Mouse (Mus musculus) forebrain, embryonic 12.5 days (tissue): ENCODE results near the gene Zic4. TPM values are rescaled to one million over a fixed set of nuclear protein-coding genes. Genes with fewer than 3 reads are reported as not detected.

Experiments used
- ATAC-seq: fragments of 200-750 bp; cut with Nextera tagmentation; 2 replicates; pipeline ENCODE4 v1.8.0; 2017; ENCODE audit warnings: moderate TSS enrichment; ENCODE audit not compliant: low FRiP score
- H3K27ac ChIP-seq: fragments of 300-500 bp; sonication (generic); 2 replicates; pipeline ENCODE4 v1.5.1; 2016; ENCODE audit warnings: mild to moderate bottlenecking
- H3K27me3 ChIP-seq: fragments of 300-500 bp; sonication (generic); 2 replicates; pipeline ENCODE4 v1.6.1; 2016; ENCODE audit warnings: mild to moderate bottlenecking
- H3K36me3 ChIP-seq: fragments of 300-500 bp; sonication (generic); replicated peaks from 2 replicates; pipeline ENCODE4 v1.6.1; 2016; ENCODE audit warnings: mild to moderate bottlenecking
- H3K4me1 ChIP-seq: fragments of 300-500 bp; sonication (generic); 2 replicates; pipeline ENCODE4 v1.6.1; 2016
- H3K4me2 ChIP-seq: fragments of 300-500 bp; sonication (generic); 2 replicates; pipeline ENCODE4 v1.6.1; 2016; ENCODE audit warnings: mild to moderate bottlenecking, moderate library complexity
- H3K4me3 ChIP-seq: fragments of 300-500 bp; sonication (generic); replicated peaks from 2 replicates; pipeline ENCODE4 v1.5.1; 2016; ENCODE audit warnings: mild to moderate bottlenecking
- H3K9ac ChIP-seq: fragments of 300-500 bp; sonication (generic); 2 replicates; pipeline ENCODE4 v1.6.1; 2016; ENCODE audit warnings: mild to moderate bottlenecking
- H3K9me3 ChIP-seq: fragments of 300-500 bp; sonication (generic); 2 replicates; pipeline ENCODE4 v1.6.1; 2016
- WGBS: fragments of 180-500 bp; shearing (Covaris S2); methylation state at CpG from one replicate; pipeline ENCODE4 v1.1.7; 2016; 5-methylcytosine and 5-hydroxymethylcytosine counted together
- polyA plus RNA-seq: library from polyadenylated mRNA; unstranded; fragments of >200 nt; fragmentation: Nextera tagmentation; extraction: Ambion mirVana; gene quantifications from 2 replicates; pipeline ENCODE4 v1.2.1, GENCODE M21; 2016

Gene Zic4
- 56.4 and 60.5 TPM in 2 replicates for polyA plus RNA-seq

- Histone ChIP-seq H3K27me3 (peaks cover 42% of the 10 kb centered on the region), H3K9ac (peak within 1 kb of the TSS; percentile 94), H3K4me2 (peak within 1 kb of the TSS; percentile 58), H3K9me3 (no peaks in the 10 kb centered on the region), H3K27ac (peak within 1 kb of the TSS; percentile 97), H3K36me3 (peaks cover 15% of the 10 kb centered on the region), H3K4me1 (peaks cover 14% of the 10 kb centered on the region), H3K4me3 (peak within 1 kb of the TSS; percentile 79)
- ATAC-seq = peak; percentile 72
- under 1% methylated on average over 45 of the region's 45 CpGs for WGBS
These were observed at the start of gene Zic4 for GRCm38 (mm10) chr9:91361856-91362601. Zic4 (plus strand) TSS chr9:91362413.

- no peak overlapping the region for H3K4me3 ChIP-seq
- H3K4me2 ChIP-seq = no peak overlapping the region
- H3K9ac ChIP-seq = no peak overlapping the region
- H3K36me3 ChIP-seq = no peaks in the 10 kb centered on the region
- peaks cover 24% of the 10 kb centered on the region for H3K27me3 ChIP-seq
- peaks cover 6% of the 10 kb centered on the region for H3K4me1 ChIP-seq
- ATAC-seq = no peak
- no peak overlapping the region for H3K27ac ChIP-seq
- 79% methylated on average over 2 of the region's 2 CpGs for WGBS
- H3K9me3 ChIP-seq = no peaks in the 10 kb centered on the region
These were observed 14.6 kb upstream of the Zic4 start for GRCm38 (mm10) chr9:91347591-91347990.

GRCm38 (mm10) chr9:91348746-91349145, 13.5 kb upstream of the Zic4 start:
- no peak for ATAC-seq
- H3K4me3 ChIP-seq = 0 out of 2 replicates have a peak overlapping the region, but pooled peaks have one; percentile 10
- no peaks in the 10 kb centered on the region for H3K36me3 ChIP-seq
- peaks cover 32% of the 10 kb centered on the region for H3K27me3 ChIP-seq
- peaks cover 11% of the 10 kb centered on the region for H3K4me1 ChIP-seq
- WGBS = 53% methylated on average over 1 of the region's 1 CpGs
- H3K4me2 ChIP-seq = peak overlapping the region; percentile 24; the same call in 1 of the 2 replicates
- H3K27ac ChIP-seq = no peak overlapping the region
- H3K9ac ChIP-seq = 0 out of 2 replicates have a peak overlapping the region, but pooled peaks have one; percentile 17
- no peaks in the 10 kb centered on the region for H3K9me3 ChIP-seq

- WGBS = 2% methylated on average over 16 of the region's 16 CpGs
- H3K9me3 ChIP-seq = no peaks in the 10 kb centered on the region
These were observed 11.9 kb upstream of the Zic4 start for GRCm38 (mm10) chr9:91350211-91350791.

GRCm38 (mm10) chr9:91350861-91351291, 11.3 kb upstream of the Zic4 start:
- Histone ChIP-seq H3K9me3 (no peaks in the 10 kb centered on the region), H3K36me3 (no peaks in the 10 kb centered on the region), H3K4me1 (peaks cover 28% of the 10 kb centered on the region), H3K27ac (peak overlapping the region; percentile 84), H3K4me3 (peak overlapping the region; percentile 34), H3K4me2 (peak overlapping the region; percentile 55), H3K27me3 (peaks cover 50% of the 10 kb centered on the region), H3K9ac (peak overlapping the region; percentile 56)
- 1% methylated on average over 14 of the region's 14 CpGs for WGBS
- peak; percentile 49 for ATAC-seq

More at GRCm38 (mm10) chr9:91350211-91350791, 11.9 kb upstream of the Zic4 start:
- Histone ChIP-seq H3K4me3 (peak overlapping the region; percentile 34), H3K4me2 (peak overlapping the region; percentile 55), H3K27ac (peak overlapping the region; percentile 84), H3K27me3 (peaks cover 48% of the 10 kb centered on the region), H3K4me1 (peaks cover 26% of the 10 kb centered on the region), H3K36me3 (no peaks in the 10 kb centered on the region), H3K9ac (peak overlapping the region; percentile 56)
- ATAC-seq = no peak

GRCm38 (mm10) chr9:91351361-91351760, 10.9 kb upstream of the Zic4 start:
- 5% methylated on average over 5 of the region's 5 CpGs for WGBS
- H3K36me3 ChIP-seq = no peaks in the 10 kb centered on the region
- peaks cover 28% of the 10 kb centered on the region for H3K4me1 ChIP-seq
- peak overlapping the region; percentile 34 for H3K4me3 ChIP-seq
- H3K4me2 ChIP-seq = peak overlapping the region; percentile 55
- peak overlapping the region; percentile 56 for H3K9ac ChIP-seq
- peaks cover 52% of the 10 kb centered on the region for H3K27me3 ChIP-seq
- ATAC-seq = no peak
- H3K27ac ChIP-seq = peak overlapping the region; percentile 84
- no peaks in the 10 kb centered on the region for H3K9me3 ChIP-seq

- H3K4me3 ChIP-seq = peak overlapping the region; percentile 34
- peak overlapping the region; percentile 89 for H3K27ac ChIP-seq
- peak overlapping the region; percentile 64 for H3K9ac ChIP-seq
- H3K36me3 ChIP-seq = no peaks in the 10 kb centered on the region
- no peaks in the 10 kb centered on the region for H3K9me3 ChIP-seq
- peak overlapping the region; percentile 55 for H3K4me2 ChIP-seq
- peaks cover 28% of the 10 kb centered on the region for H3K4me1 ChIP-seq
- peaks cover 53% of the 10 kb centered on the region for H3K27me3 ChIP-seq
- no peak for ATAC-seq
- WGBS = 4% methylated on average over 13 of the region's 13 CpGs
These were observed 10.2 kb upstream of the Zic4 start for GRCm38 (mm10) chr9:91351961-91352411.

- peak overlapping the region; percentile 34 for H3K4me3 ChIP-seq
- peak overlapping the region; percentile 55 for H3K4me2 ChIP-seq
- peaks cover 30% of the 10 kb centered on the region for H3K4me1 ChIP-seq
- peaks cover 55% of the 10 kb centered on the region for H3K27me3 ChIP-seq
- H3K9me3 ChIP-seq = no peaks in the 10 kb centered on the region
- no peaks in the 10 kb centered on the region for H3K36me3 ChIP-seq
- 3% methylated on average over 15 of the region's 15 CpGs for WGBS
- ATAC-seq = no peak
- peak overlapping the region; percentile 89 for H3K27ac ChIP-seq
- H3K9ac ChIP-seq = peak overlapping the region; percentile 64
These were observed 9.4 kb upstream of the Zic4 start for GRCm38 (mm10) chr9:91352786-91353185.

- peaks cover 32% of the 10 kb centered on the region for H3K4me1 ChIP-seq
- H3K9me3 ChIP-seq = no peaks in the 10 kb centered on the region
- peaks cover 57% of the 10 kb centered on the region for H3K27me3 ChIP-seq
- WGBS = 5% methylated on average over 37 of the region's 37 CpGs
- peak overlapping the region; percentile 34 for H3K4me3 ChIP-seq
- H3K4me2 ChIP-seq = peak overlapping the region; percentile 55
- H3K9ac ChIP-seq = peak overlapping the region; percentile 64
- no peaks in the 10 kb centered on the region for H3K36me3 ChIP-seq
- H3K27ac ChIP-seq = peak overlapping the region; percentile 89
- no peak for ATAC-seq
These were observed 8.4 kb upstream of the Zic4 start for GRCm38 (mm10) chr9:91353551-91354433.

- H3K4me2 ChIP-seq = peak overlapping the region; percentile 55
- no peaks in the 10 kb centered on the region for H3K9me3 ChIP-seq
- peak overlapping the region; percentile 34 for H3K4me3 ChIP-seq
- ATAC-seq = no peak
- H3K27me3 ChIP-seq = peaks cover 61% of the 10 kb centered on the region
- H3K27ac ChIP-seq = peak overlapping the region; percentile 89
- peaks cover 32% of the 10 kb centered on the region for H3K4me1 ChIP-seq
- 11% methylated on average over 22 of the region's 22 CpGs for WGBS
- H3K9ac ChIP-seq = peak overlapping the region; percentile 64
- H3K36me3 ChIP-seq = no peaks in the 10 kb centered on the region
These were observed 7.6 kb upstream of the Zic4 start for GRCm38 (mm10) chr9:91354434-91355269.

GRCm38 (mm10) chr9:91355270-91355589, 7.0 kb upstream of the Zic4 start:
- peaks cover 32% of the 10 kb centered on the region for H3K4me1 ChIP-seq
- peaks cover 57% of the 10 kb centered on the region for H3K27me3 ChIP-seq
- H3K9me3 ChIP-seq = no peaks in the 10 kb centered on the region
- no peaks in the 10 kb centered on the region for H3K36me3 ChIP-seq
- H3K9ac ChIP-seq = peak overlapping the region; percentile 64
- 0% methylated on average over 7 of the region's 7 CpGs for WGBS
- peak overlapping the region; percentile 34 for H3K4me3 ChIP-seq
- H3K4me2 ChIP-seq = peak overlapping the region; percentile 55
- no peak for ATAC-seq
- H3K27ac ChIP-seq = peak overlapping the region; percentile 89
